Mouse (Mus musculus): ENCODE measurements around the gene Slc13a1. TPM values are rescaled to one million over a fixed set of nuclear protein-coding genes. Genes with fewer than 3 reads are reported as not detected.

The Slc13a1 gene
- polyA plus RNA-seq, 1 experiment, result not detected

DNA sequence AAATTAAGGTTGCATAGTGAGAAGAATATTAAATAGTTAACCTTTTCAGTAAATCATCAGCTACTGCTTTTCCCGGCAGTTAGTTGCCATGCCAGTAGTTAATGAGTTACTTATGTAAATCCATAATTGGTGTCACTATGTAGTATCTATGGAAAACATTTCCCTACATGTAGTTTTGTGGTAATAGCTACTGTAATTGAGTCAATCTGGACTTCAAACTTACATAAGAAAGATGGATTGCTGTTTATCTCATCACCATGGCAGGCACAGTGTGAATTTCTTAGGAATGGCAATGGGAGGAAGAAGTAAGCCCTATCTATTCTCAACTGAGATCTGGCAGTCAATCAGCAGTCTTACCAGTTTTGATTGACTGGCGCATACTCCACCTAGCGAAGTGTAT is 15.5 kb upstream of the Slc13a1 start:
- H3K79me2 ChIP-seq (ENCODE audit: control insufficient read depth, insufficient read depth), result no peaks in the 10 kb centered on the region
- no peaks in the 10 kb centered on the region for H3K36me3 ChIP-seq (ENCODE audit: control insufficient read depth, insufficient read depth)
- TF ChIP-seq MYOD1 (IDR thresholded peaks at IDR 0.05; ENCODE audit: control insufficient read depth, insufficient read length, low read depth) (no peak), CTCF (IDR thresholded peaks at IDR 0.05; ENCODE audit: control insufficient read depth, insufficient read depth, insufficient read length) (no peak), MYOG (IDR thresholded peaks at IDR 0.05; ENCODE audit: control insufficient read depth, extremely low read depth, insufficient read length) (no peak)
- H3K27me3 ChIP-seq (ENCODE audit: control insufficient read depth, insufficient read depth, insufficient read length), result no peaks in the 10 kb centered on the region
- H3ac ChIP-seq (ENCODE audit: control insufficient read depth, insufficient read length, low read depth), result no peak overlapping the region
- H3K79me3 ChIP-seq (ENCODE audit: low read depth), result no peaks in the 10 kb centered on the region
- H3K4me3 ChIP-seq (ENCODE audit: insufficient read depth, poor library complexity, severe bottlenecking), result no peak overlapping the region

DNA sequence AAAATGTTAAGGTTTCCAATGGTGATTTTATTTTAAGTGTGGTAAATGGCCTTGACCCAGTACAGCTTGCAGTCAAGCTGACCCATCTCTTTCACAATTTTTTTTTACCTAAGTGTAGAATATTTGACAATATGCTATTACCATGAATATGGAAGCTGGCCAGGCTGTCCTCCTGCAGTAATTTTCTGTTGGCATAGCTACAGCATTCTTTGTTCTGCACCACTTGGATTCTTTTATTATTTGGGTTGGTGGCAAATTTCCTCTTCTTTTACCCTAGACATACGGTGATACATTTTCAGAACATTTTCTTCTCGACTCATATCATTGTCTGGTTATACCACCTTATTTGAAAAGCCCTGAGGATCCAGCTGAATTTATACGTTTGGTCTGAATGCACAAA is 7.5 kb upstream of the Slc13a1 start:
- no peaks in the 10 kb centered on the region for H3K36me3 ChIP-seq (ENCODE audit: control insufficient read depth, insufficient read depth)
- no peak overlapping the region for H3ac ChIP-seq (ENCODE audit: control insufficient read depth, insufficient read length, low read depth)
- H3K79me3 ChIP-seq (ENCODE audit: low read depth), result no peaks in the 10 kb centered on the region
- TF ChIP-seq MAX (IDR thresholded peaks at IDR 0.05), result no peak
- TF ChIP-seq USF1 (IDR thresholded peaks at IDR 0.05; ENCODE audit: low read depth), result no peak
- no peak for TF ChIP-seq MYOD1 (IDR thresholded peaks at IDR 0.05; ENCODE audit: control insufficient read depth, insufficient read length, low read depth)
- TF ChIP-seq FOSL1 (IDR thresholded peaks at IDR 0.05; ENCODE audit: insufficient read depth, low read length, poor library complexity, severe bottlenecking), result no peak
- no peak for TF ChIP-seq MYOG (IDR thresholded peaks at IDR 0.05; ENCODE audit: control insufficient read depth, extremely low read depth, insufficient read length)
- no peak for TF ChIP-seq CEBPB (IDR thresholded peaks at IDR 0.05; ENCODE audit: low read depth)
- no peak for TF ChIP-seq CTCF (IDR thresholded peaks at IDR 0.05; ENCODE audit: control insufficient read depth, insufficient read depth, insufficient read length)
- no peaks in the 10 kb centered on the region for H3K27me3 ChIP-seq (ENCODE audit: control insufficient read depth, insufficient read depth, insufficient read length)
- H3K79me2 ChIP-seq (ENCODE audit: control insufficient read depth, insufficient read depth), result no peaks in the 10 kb centered on the region
- H3K4me3 ChIP-seq (ENCODE audit: insufficient read depth, poor library complexity, severe bottlenecking), result no peak overlapping the region

DNA sequence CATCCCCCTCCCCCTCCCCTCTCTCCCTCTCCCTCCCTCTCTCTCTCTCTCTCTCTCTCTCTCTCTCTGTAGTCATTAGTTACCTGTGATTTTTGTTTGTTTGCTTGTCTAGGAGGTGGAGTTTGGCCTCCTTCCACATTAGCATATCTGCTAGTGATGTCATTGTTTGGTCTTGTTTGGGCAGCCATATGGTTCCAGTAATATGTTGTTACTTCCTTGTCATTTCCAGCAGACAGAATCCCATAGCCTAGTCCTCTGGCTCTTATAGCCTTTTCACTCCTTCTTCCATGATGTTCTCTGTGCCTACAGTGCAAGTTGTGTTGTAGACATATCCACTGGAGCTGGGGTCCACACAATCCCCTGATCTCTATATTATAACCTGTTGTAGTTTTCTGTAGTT is 6.1 kb upstream of the Slc13a1 start:
- no peaks in the 10 kb centered on the region for H3K27me3 ChIP-seq (ENCODE audit: control insufficient read depth, insufficient read depth, insufficient read length)
- no peak overlapping the region for H3ac ChIP-seq (ENCODE audit: control insufficient read depth, insufficient read length, low read depth)
- TF ChIP-seq USF1 (IDR thresholded peaks at IDR 0.05; ENCODE audit: low read depth), result no peak
- TF ChIP-seq MYOG (IDR thresholded peaks at IDR 0.05; ENCODE audit: control insufficient read depth, extremely low read depth, insufficient read length), result no peak
- no peak for TF ChIP-seq CEBPB (IDR thresholded peaks at IDR 0.05; ENCODE audit: low read depth)
- no peak for TF ChIP-seq CTCF (IDR thresholded peaks at IDR 0.05; ENCODE audit: control insufficient read depth, insufficient read depth, insufficient read length)
- TF ChIP-seq MYOD1 (IDR thresholded peaks at IDR 0.05; ENCODE audit: control insufficient read depth, insufficient read length, low read depth), result no peak
- TF ChIP-seq FOSL1 (IDR thresholded peaks at IDR 0.05; ENCODE audit: insufficient read depth, low read length, poor library complexity, severe bottlenecking), result no peak
- no peak for TF ChIP-seq MAX (IDR thresholded peaks at IDR 0.05)
- no peak overlapping the region for H3K4me3 ChIP-seq (ENCODE audit: insufficient read depth, poor library complexity, severe bottlenecking)
- H3K36me3 ChIP-seq (ENCODE audit: control insufficient read depth, insufficient read depth), result no peaks in the 10 kb centered on the region
- H3K79me2 ChIP-seq (ENCODE audit: control insufficient read depth, insufficient read depth), result no peaks in the 10 kb centered on the region
- no peaks in the 10 kb centered on the region for H3K79me3 ChIP-seq (ENCODE audit: low read depth)

DNA sequence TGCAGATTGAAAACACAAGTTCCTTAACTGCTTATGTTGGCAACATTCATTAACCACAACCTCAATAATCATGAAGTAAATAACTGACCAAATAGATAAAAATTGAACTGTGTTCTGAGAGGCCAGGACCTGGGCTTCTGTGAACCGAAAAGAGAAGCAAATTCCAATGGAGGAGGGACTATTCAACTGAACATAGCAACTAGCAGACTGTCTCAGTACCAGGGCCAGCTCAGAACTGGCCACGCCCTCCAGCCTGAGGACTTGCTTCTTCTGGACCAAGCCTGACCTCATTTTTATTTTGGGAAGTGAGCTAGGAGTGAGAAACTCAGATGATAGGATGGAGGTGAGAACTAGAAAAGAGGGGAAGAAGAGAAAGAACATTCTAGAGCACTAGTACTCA is 4.8 kb upstream of the Slc13a1 start:
- H3K4me3 ChIP-seq (ENCODE audit: insufficient read depth, poor library complexity, severe bottlenecking), result no peak overlapping the region
- no peak overlapping the region for H3ac ChIP-seq (ENCODE audit: control insufficient read depth, insufficient read length, low read depth)
- no peaks in the 10 kb centered on the region for H3K79me2 ChIP-seq (ENCODE audit: control insufficient read depth, insufficient read depth)
- TF ChIP-seq MYOD1 (IDR thresholded peaks at IDR 0.05; ENCODE audit: control insufficient read depth, insufficient read length, low read depth), result no peak
- no peak for TF ChIP-seq MYOG (IDR thresholded peaks at IDR 0.05; ENCODE audit: control insufficient read depth, extremely low read depth, insufficient read length)
- no peak for TF ChIP-seq CEBPB (IDR thresholded peaks at IDR 0.05; ENCODE audit: low read depth)
- no peak for TF ChIP-seq CTCF (IDR thresholded peaks at IDR 0.05; ENCODE audit: control insufficient read depth, insufficient read depth, insufficient read length)
- TF ChIP-seq USF1 (IDR thresholded peaks at IDR 0.05; ENCODE audit: low read depth), result no peak
- TF ChIP-seq MAX (IDR thresholded peaks at IDR 0.05), result no peak
- TF ChIP-seq FOSL1 (IDR thresholded peaks at IDR 0.05; ENCODE audit: insufficient read depth, low read length, poor library complexity, severe bottlenecking), result no peak
- H3K79me3 ChIP-seq (ENCODE audit: low read depth), result no peaks in the 10 kb centered on the region
- H3K27me3 ChIP-seq (ENCODE audit: control insufficient read depth, insufficient read depth, insufficient read length), result no peaks in the 10 kb centered on the region
- H3K36me3 ChIP-seq (ENCODE audit: control insufficient read depth, insufficient read depth), result no peaks in the 10 kb centered on the region

DNA sequence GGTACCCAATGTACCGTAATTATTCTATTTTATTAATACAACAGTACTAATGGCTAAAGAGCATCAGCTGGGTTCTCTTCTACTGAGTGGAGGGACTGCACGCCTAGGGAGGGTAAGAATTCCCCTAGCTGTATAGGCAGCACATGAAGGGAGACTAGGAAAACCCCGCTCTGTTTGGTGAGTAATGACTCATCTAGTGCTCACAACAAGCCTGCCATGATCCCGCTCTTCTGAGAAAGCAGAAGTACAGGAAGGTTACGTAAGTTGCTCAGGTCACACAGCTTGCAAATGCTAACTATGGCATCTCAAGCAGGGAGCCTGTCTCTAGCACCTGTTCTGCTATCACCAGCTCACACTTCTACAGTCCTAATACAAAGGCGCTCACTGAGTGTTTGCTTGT is 1.1 kb downstream of the Slc13a1 start:
- Histone ChIP-seq H3K79me2 (ENCODE audit: control insufficient read depth, insufficient read depth) (no peaks in the 10 kb centered on the region), H3ac (ENCODE audit: control insufficient read depth, insufficient read length, low read depth) (no peak overlapping the region), H3K27me3 (ENCODE audit: control insufficient read depth, insufficient read depth, insufficient read length) (no peaks in the 10 kb centered on the region), H3K4me3 (ENCODE audit: insufficient read depth, poor library complexity, severe bottlenecking) (no peak overlapping the region), H3K79me3 (ENCODE audit: low read depth) (no peaks in the 10 kb centered on the region), H3K36me3 (ENCODE audit: control insufficient read depth, insufficient read depth) (no peaks in the 10 kb centered on the region)
- TF ChIP-seq CEBPB (IDR thresholded peaks at IDR 0.05; ENCODE audit: low read depth) (no peak), FOSL1 (IDR thresholded peaks at IDR 0.05; ENCODE audit: insufficient read depth, low read length, poor library complexity, severe bottlenecking) (no peak), MYOD1 (IDR thresholded peaks at IDR 0.05; ENCODE audit: control insufficient read depth, insufficient read length, low read depth) (no peak), USF1 (IDR thresholded peaks at IDR 0.05; ENCODE audit: low read depth) (no peak), CTCF (IDR thresholded peaks at IDR 0.05; ENCODE audit: control insufficient read depth, insufficient read depth, insufficient read length) (no peak), MAX (IDR thresholded peaks at IDR 0.05) (no peak), MYOG (IDR thresholded peaks at IDR 0.05; ENCODE audit: control insufficient read depth, extremely low read depth, insufficient read length) (no peak)

DNA sequence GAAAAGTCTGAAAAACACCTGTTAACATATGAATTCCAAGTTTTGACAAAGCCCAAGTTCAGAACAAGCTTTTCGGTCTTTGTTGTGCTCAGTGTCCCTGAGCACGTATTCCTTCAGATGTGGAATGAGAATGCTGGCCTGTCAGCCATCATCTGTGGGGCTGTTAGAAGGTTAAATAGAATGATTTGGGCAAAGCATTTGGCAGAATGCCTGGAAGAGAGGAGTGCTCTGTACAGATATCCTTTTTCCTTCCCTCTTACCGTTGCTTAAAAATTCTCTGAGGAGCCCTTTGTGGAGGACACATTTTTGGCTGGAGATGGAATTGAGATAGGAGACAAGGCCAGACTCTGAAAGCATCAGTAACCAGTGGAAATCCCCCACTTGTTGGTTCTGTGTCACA is 2.6 kb downstream of the Slc13a1 start:
- Histone ChIP-seq H3K79me2 (ENCODE audit: control insufficient read depth, insufficient read depth) (no peaks in the 10 kb centered on the region), H3K36me3 (ENCODE audit: control insufficient read depth, insufficient read depth) (no peaks in the 10 kb centered on the region), H3ac (ENCODE audit: control insufficient read depth, insufficient read length, low read depth) (no peak overlapping the region), H3K79me3 (ENCODE audit: low read depth) (no peaks in the 10 kb centered on the region), H3K27me3 (ENCODE audit: control insufficient read depth, insufficient read depth, insufficient read length) (no peaks in the 10 kb centered on the region), H3K4me3 (ENCODE audit: insufficient read depth, poor library complexity, severe bottlenecking) (no peak overlapping the region)
- TF ChIP-seq CTCF (IDR thresholded peaks at IDR 0.05; ENCODE audit: control insufficient read depth, insufficient read depth, insufficient read length) (no peak), MYOG (IDR thresholded peaks at IDR 0.05; ENCODE audit: control insufficient read depth, extremely low read depth, insufficient read length) (no peak), MYOD1 (IDR thresholded peaks at IDR 0.05; ENCODE audit: control insufficient read depth, insufficient read length, low read depth) (no peak), MAX (IDR thresholded peaks at IDR 0.05) (no peak), FOSL1 (IDR thresholded peaks at IDR 0.05; ENCODE audit: insufficient read depth, low read length, poor library complexity, severe bottlenecking) (no peak)
